In genomic region chr2:170343133-170343818, GRCm38 (mm10) we compare ENCODE assay signal across 7 mouse cellular contexts.
DNase-seq lines count a peak whose midpoint lies in the region; ATAC-seq and TF ChIP-seq lines count a peak whose summit lies in the region.

No protein-coding gene starts in this region.

- H3K9ac ChIP-seq in embryonic facial prominence, embryonic 13.5 days, result no peak overlapping the region
- no peak overlapping the region for H3K9ac ChIP-seq in hindbrain, embryonic 13.5 days
- no peak overlapping the region for H3K9ac ChIP-seq in midbrain, embryonic 12.5 days (replicated peaks)

- H3K27me3 ChIP-seq in Patski, result no peaks in the 10 kb centered on the region
- no peaks in the 10 kb centered on the region for H3K27me3 ChIP-seq in embryonic facial prominence, embryonic 13.5 days
- no peaks in the 10 kb centered on the region for H3K27me3 ChIP-seq in hindbrain, embryonic 13.5 days
- no peaks in the 10 kb centered on the region for H3K27me3 ChIP-seq in limb, embryonic 10.5 days (ENCODE audit: low read depth, poor library complexity, severe bottlenecking)
- no peaks in the 10 kb centered on the region; the same call in 1 of the 2 replicates for H3K27me3 ChIP-seq in midbrain, embryonic 12.5 days

- peak; percentile 56 to 63 for DNase-seq in CD8-positive naive resting alpha-beta T cell, adult 2 months (ENCODE audit: low read depth in 2 of 2, low spot score in 2 of 2)
- no peak for DNase-seq in Patski (ENCODE audit: low read depth, low spot score)
- DNase-seq in limb, embryonic 10.5 days (ENCODE audit: low spot score), result peak; percentile 84
- DNase-seq in spleen, postnatal 4 days (ENCODE audit: low spot score in 2 of 2), result peak; percentile 84 to 92

- POLR2A ChIA-PET in Patski (lab: Charles Lee), result no interaction called here

- in situ Hi-C loops in Patski (cut with MboI; ENCODE audit: low pct_unique_long_range_greater_than_20kb), result no loop called here

- H3K4me3 ChIP-seq in embryonic facial prominence, embryonic 13.5 days, result no peak overlapping the region
- no peak overlapping the region for H3K4me3 ChIP-seq in hindbrain, embryonic 13.5 days
- no peak overlapping the region for H3K4me3 ChIP-seq in limb, embryonic 10.5 days
- no peak overlapping the region for H3K4me3 ChIP-seq in midbrain, embryonic 12.5 days

- 16% methylated on average over 17 of the region's 17 CpGs for WGBS in embryonic facial prominence, embryonic 13.5 days
- 44% methylated on average over 17 of the region's 17 CpGs for WGBS in hindbrain, embryonic 13.5 days
- WGBS in limb, embryonic 10.5 days, result 28% methylated on average over 17 of the region's 17 CpGs
- WGBS in midbrain, embryonic 12.5 days, result 35% methylated on average over 17 of the region's 17 CpGs

- H3K36me3 ChIP-seq in embryonic facial prominence, embryonic 13.5 days, result no peaks in the 10 kb centered on the region
- no peaks in the 10 kb centered on the region for H3K36me3 ChIP-seq in hindbrain, embryonic 13.5 days
- no peaks in the 10 kb centered on the region for H3K36me3 ChIP-seq in limb, embryonic 10.5 days
- H3K36me3 ChIP-seq in midbrain, embryonic 12.5 days, result no peaks in the 10 kb centered on the region

- CTCF ChIA-PET in Patski (lab: Charles Lee), result interaction anchor here (0.7 to 2.3 kb wide), 14 partner anchors 10 to 242 kb away, joined by 3 to 7 read pairs (median 4); no protein-coding TSS in a partner anchor

- peak overlapping the region; percentile 89 for H3K27ac ChIP-seq in embryonic facial prominence, embryonic 13.5 days
- peak overlapping the region; percentile 73 for H3K27ac ChIP-seq in hindbrain, embryonic 13.5 days
- H3K27ac ChIP-seq in limb, embryonic 10.5 days, result peak overlapping the region; percentile 85
- peak overlapping the region; percentile 66 for H3K27ac ChIP-seq in midbrain, embryonic 12.5 days (replicated peaks)

- ATAC-seq in Patski, result no peak
- ATAC-seq in embryonic facial prominence, embryonic 13.5 days (ENCODE audit: insufficient number of reproducible peaks, insufficient read depth, low FRiP score, low TSS enrichment, low read depth), result no peak
- ATAC-seq in hindbrain, embryonic 13.5 days (ENCODE audit: low FRiP score), result no peak
- no peak for ATAC-seq in midbrain, embryonic 12.5 days (ENCODE audit: low FRiP score, low read depth)

- peak overlapping the region; percentile 43 for H3K4me2 ChIP-seq in embryonic facial prominence, embryonic 13.5 days
- H3K4me2 ChIP-seq in hindbrain, embryonic 13.5 days, result no peak overlapping the region
- H3K4me2 ChIP-seq in midbrain, embryonic 12.5 days (replicated peaks), result no peak overlapping the region

- H3K4me1 ChIP-seq in embryonic facial prominence, embryonic 13.5 days, result peaks cover 44% of the 10 kb centered on the region
- H3K4me1 ChIP-seq in hindbrain, embryonic 13.5 days (replicated peaks), result peaks cover 35% of the 10 kb centered on the region
- peaks cover 39% of the 10 kb centered on the region for H3K4me1 ChIP-seq in limb, embryonic 10.5 days
- H3K4me1 ChIP-seq in midbrain, embryonic 12.5 days, result peaks cover 32% of the 10 kb centered on the region

- no peaks in the 10 kb centered on the region for H3K9me3 ChIP-seq in embryonic facial prominence, embryonic 13.5 days
- no peaks in the 10 kb centered on the region for H3K9me3 ChIP-seq in hindbrain, embryonic 13.5 days
- no peaks in the 10 kb centered on the region for H3K9me3 ChIP-seq in limb, embryonic 10.5 days (replicated peaks)
- no peaks in the 10 kb centered on the region for H3K9me3 ChIP-seq in midbrain, embryonic 12.5 days

- TF ChIP-seq CTCF in Patski (IDR thresholded peaks at IDR 0.05), result peak; percentile 79
